Mouse (Mus musculus): ENCODE results near the gene Porcn.

The Porcn gene

DNA sequence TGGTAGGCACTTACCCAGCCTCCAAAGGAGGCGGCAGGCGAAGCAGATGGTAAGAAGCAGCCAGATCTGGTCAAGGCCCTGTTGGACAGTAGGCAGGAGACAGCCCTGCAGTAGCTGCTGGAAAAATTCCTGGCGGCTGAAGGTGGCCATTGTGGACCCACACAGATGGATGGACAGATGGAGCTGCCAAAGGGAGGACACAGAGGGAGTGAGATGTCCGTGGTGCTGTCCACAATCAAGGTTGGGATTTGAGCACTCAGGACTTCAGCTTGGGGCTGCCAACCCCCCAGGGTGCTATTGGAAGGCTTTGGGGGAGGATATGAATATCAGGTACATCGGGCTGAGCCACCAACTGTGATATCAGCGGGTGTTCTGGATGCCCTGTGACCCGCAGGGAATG, 774 bp downstream of the Porcn start:
- DNase-seq (ENCODE audit: low spot score): no peak

DNA sequence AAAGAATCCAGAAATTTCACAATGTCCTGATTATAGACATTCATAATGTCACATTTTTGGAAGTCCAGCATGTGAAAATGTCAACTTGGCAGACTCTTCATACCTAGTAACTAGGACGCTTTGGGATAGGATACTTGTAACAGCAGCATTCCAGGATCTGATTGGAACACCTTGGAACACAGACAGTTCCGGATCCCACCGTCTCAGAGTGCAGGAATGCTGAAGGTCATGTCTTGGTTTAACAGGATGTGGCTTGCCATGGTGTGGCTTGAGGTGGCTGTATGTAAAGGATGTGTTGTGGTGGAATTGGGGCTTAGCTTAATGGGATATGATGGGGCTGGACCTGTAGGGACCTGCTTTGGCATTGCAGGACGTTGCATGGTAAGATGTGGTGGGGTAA, 1.2 kb downstream of the Porcn start:
- no peak for DNase-seq (ENCODE audit: low spot score)

- DNase-seq (ENCODE audit: low spot score): no peak
Observed at GRCm38 (mm10) chrX:8204076-8204475, 2.2 kb downstream of the Porcn start.

- no peak for DNase-seq (ENCODE audit: low spot score)
Observed at GRCm38 (mm10) chrX:8203105-8203504, 3.2 kb downstream of the Porcn start.

GRCm38 (mm10) chrX:8193419-8193723, 13.0 kb downstream of the Porcn start, which contains the start of gene Ebp:
Ebp (minus strand) TSS chrX:8193512.
- no peak for DNase-seq (ENCODE audit: low spot score)

- DNase-seq (ENCODE audit: low spot score): peak; percentile 77
Observed at GRCm38 (mm10) chrX:8192640-8193418, 13.5 kb downstream of the Porcn start.

GRCm38 (mm10) chrX:8192126-8192639, 14.1 kb downstream of the Porcn start:
- no peak for DNase-seq (ENCODE audit: low spot score)

DNA sequence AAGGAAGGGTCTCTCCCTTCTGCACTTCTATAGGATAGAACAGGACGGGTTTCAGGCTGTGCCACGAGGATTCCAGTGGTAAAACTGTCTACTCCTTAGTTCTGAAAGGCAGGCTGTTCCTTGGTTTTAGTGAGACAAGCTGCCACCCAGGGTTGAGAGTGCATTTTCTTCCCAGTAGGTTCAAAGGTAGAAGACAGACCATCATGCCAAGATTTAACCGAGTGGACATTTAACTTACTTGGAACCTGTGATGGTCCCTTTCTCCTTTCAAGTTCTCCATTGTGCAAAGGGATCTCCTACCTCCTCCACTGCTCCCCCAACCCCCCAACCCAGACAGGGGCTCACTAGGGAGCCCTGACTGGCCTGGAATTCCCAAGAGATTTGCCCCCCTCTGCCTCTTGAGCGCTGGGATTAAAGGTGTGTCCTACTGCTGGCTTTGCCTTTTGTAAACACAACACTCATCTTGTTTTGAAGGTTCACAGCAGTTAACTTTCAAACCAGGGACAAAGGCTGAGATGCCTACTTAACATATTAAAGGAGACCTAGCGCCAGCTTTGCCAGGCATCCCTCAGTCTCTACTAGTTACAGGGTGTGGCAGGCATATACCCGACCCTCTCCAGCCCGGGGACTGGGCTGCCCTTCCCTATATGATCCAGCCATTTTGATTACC, 23.3 kb downstream of the Porcn start:
- DNase-seq (ENCODE audit: low spot score): no peak

- DNase-seq (ENCODE audit: low spot score): no peak
Observed at GRCm38 (mm10) chrX:8179646-8180045, 26.7 kb downstream of the Porcn start.

DNA sequence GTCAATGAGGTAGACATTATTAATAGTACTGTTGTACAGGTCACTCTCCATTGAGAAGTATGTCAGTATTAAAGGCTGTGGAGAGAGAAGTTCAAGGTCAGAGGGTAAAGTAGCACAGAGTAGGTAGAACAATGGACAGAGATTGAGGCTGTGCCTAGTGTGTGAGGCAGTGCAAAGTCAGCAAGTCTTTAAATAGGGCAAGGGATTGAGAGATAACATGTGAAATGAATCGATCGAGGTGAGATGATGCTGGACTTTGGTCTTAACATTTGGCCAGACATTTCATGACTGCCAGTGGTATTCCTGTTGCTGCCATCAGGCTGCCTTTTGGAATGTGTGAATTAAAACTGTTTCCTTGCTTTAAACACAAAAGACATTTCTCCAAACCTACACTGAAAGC, 27.5 kb downstream of the Porcn start:
- no peak for DNase-seq (ENCODE audit: low spot score)

- peak; percentile 83 for DNase-seq (ENCODE audit: low spot score)
Observed at GRCm38 (mm10) chrX:8175504-8176385, 30.6 kb downstream of the Porcn start, which contains the start of gene Tbc1d25. Tbc1d25 (minus strand) TSS chrX:8176181.

- no peak for DNase-seq (ENCODE audit: low spot score)
Observed at GRCm38 (mm10) chrX:8175169-8175503, 31.2 kb downstream of the Porcn start.

DNA sequence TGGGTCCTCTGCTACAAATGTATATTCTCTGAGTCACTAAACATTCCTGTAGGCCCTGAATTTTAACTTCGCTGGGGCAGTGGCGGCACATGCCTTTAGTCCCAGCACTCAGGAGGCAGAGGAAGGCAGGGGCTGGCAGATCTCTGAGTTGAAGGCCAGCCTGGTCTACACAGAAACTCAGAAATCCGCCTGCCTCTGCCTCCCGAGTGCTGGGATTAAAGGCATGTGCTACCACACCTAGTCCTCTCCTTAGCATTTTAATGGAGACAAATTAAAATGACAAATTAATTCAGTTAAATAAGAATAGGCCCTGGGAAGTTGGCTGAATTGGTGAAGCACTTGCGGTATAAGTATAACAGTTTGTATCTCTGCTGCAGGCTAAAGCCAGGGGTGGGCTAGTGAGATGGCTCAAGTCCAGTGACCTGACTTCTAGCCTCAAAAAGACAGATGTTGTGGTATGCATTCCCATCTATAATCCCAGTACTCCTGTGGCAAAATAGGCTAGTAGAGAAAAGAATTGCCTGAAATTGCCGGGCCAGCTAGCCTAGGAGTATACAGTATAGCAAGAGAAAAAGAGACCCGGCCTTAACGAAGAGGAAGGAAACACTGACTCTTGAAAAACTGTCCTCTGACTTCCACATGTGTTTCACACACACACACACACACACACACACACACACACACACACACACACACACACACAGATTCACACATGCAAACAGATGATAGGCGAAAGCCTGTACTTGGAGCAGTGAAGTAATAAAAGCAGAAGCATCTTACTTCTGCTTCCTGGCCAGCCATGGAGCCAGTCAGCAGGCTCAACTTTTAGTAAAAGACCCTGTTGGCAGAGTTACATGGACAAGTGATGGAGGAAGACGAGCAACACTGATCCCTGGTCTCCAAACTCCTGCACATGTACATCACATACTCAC, 38.3 kb downstream of the Porcn start:
- no peak for DNase-seq (ENCODE audit: low spot score)

GRCm38 (mm10) chrX:8164471-8164870, 41.9 kb downstream of the Porcn start:
- DNase-seq (ENCODE audit: low spot score): no peak

DNA sequence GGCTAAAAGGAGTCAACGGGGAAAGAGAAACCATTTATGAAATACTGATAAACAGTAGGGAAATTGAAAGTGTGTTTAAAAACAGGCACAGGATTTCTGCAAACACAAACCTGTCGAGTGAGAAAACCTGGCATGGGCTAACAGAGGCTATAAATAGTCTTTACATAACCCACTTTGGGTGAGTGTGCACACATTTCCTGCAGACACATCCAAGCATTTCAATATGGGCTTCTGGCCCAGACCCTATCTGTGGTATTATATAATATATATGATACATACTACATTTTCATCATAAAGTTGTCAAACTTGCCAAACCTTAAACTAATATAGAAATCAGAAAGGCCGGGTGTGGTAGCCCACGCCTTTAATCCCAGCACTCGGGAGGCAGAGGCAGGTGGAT, 43.2 kb downstream of the Porcn start:
- no peak for DNase-seq (ENCODE audit: low spot score)

DNA sequence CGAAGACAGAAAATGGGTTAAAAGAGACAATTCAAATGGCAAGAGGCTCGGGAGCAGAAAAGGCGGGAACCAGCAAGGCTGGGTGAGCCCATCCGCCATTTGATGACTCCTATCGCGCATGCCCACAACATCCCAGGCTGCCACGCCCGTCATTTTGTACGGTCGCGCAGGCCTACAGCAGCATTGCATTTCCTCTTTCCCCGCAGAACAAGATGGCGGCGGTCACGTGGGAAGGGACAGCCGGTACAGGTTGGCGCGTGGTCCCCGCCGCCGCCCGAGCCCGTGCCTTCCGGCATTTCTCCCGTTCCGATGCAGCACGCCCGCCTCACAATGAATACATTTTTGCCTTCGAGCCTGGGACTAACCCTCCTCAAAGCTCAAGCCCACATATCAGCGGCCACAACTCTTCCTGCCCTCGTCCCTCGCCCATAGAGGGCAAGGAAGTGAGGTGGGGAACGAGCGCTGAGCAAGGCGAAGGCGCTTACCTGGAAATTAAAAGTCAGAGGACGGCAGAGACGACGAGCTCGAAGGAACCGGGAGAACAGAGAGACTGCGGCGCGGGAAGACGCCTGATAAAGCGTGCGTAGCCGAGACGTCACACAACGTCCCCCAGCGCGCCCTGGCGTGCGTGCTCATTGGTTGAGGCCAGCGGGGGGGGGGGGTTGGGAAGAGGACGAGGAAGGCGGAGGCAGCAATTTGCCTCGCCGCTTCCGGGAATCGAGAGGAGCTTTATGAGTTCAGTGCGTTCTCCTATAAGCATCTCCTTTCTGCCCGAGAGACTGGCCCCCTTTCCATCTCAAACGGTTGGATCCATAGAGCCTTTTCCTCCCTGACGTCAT, 61.0 kb downstream of the Porcn start, which contains the start of gene Rbm3:
Gene Rbm3, minus strand, starts transcription at position 728 of the 839 bp plus-strand sequence.
- DNase-seq (ENCODE audit: low spot score): peak; percentile 80

All from c-Kit-positive CD71-positive TER-119-positive erythroid progenitor cells, embryonic 14.5 days (primary cell).